Mouse (Mus musculus) myocyte (in vitro differentiated cells): ENCODE results near the gene Arhgef12.

Source experiments
- CEBPB ChIP-seq: IDR thresholded peaks from 2 replicates; pipeline ENCODE4 v1.6.1; 2011; ENCODE audit warnings: mild to moderate bottlenecking, moderate library complexity; ENCODE audit not compliant: poor library complexity, insufficient read depth, severe bottlenecking
- E2F4 ChIP-seq: IDR thresholded peaks from one replicate; pipeline ENCODE4 v1.6.1; 2011; ENCODE audit warnings: mild to moderate bottlenecking, control low read depth, moderate library complexity; ENCODE audit not compliant: insufficient read depth
- MYOG ChIP-seq, 3 experiments: IDR thresholded peaks; one replicate each; pipeline ENCODE4 v1.6.1; 2011; ENCODE audit warnings: control low read depth in 2 of 3, low read depth in 2 of 3, mild to moderate bottlenecking in 2 of 3; ENCODE audit not compliant: insufficient read length in 2 of 3, control insufficient read depth in 1 of 3, insufficient read depth in 1 of 3
- POLR2A ChIP-seq: IDR thresholded peaks from one replicate; pipeline ENCODE4 v1.6.1; 2011; ENCODE audit warnings: low read depth, mild to moderate bottlenecking, control low read depth, moderate library complexity; ENCODE audit not compliant: insufficient read length
- POLR2AphosphoS2 ChIP-seq: IDR thresholded peaks from one replicate; pipeline ENCODE4 v1.6.1; 2011; ENCODE audit warnings: low read depth, control low read depth; ENCODE audit not compliant: insufficient read length
- TCF12 ChIP-seq: IDR thresholded peaks from one replicate; pipeline ENCODE4 v1.6.1; 2011; ENCODE audit warnings: mild to moderate bottlenecking, control low read depth; ENCODE audit not compliant: poor library complexity, insufficient read depth, severe bottlenecking
- TCF3 ChIP-seq: IDR thresholded peaks from one replicate; pipeline ENCODE4 v1.6.1; 2011; ENCODE audit warnings: low read depth, control low read depth; ENCODE audit not compliant: insufficient read length
- USF1 ChIP-seq: IDR thresholded peaks from one replicate; pipeline ENCODE4 v1.6.1; 2011; ENCODE audit warnings: low read depth, mild to moderate bottlenecking, control low read depth, moderate library complexity

DNA sequence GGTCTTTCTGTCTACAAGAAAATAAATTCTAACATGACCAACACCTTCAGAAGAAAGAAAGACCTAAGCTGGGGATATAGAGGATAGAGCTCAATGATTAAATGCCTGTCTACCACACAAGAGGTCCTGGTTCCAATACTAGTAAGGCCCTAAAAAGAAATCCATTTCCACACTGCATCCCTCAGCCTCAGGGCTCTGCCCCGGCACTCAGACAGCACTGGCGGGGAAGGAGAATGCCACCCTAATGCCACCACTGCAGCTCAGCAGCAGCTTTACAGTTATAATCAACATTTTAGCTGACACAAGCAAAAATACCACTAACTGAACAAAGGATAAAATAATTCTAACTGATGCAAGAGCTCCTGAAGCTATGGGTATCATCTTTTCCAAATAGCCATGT is 36.9 kb downstream of the Arhgef12 start:
- no peak for TF ChIP-seq POLR2A
- no peak for TF ChIP-seq POLR2AphosphoS2
- no peak for TF ChIP-seq MYOG (IDR thresholded peaks at IDR 0.05; ENCODE audit: control insufficient read depth in 1 of 3, insufficient read depth in 1 of 3, insufficient read length in 2 of 3, low read depth in 2 of 3)
- TF ChIP-seq E2F4: no peak
- no peak for TF ChIP-seq USF1
- TF ChIP-seq TCF3: no peak
- TF ChIP-seq CEBPB: no peak
- TF ChIP-seq TCF12: no peak
